Mouse (Mus musculus) embryonic facial prominence, embryonic 10.5 days (tissue): ENCODE measurements around the gene Cacna1c. TPM values are rescaled to one million over a fixed set of nuclear protein-coding genes. Genes with fewer than 3 reads are reported as not detected.

Experiments
- DNase-seq: peaks from one replicate; pipeline ENCODE4 v3.0.0-alpha.2; 2017; ENCODE audit warnings: low spot score
- H3K27ac ChIP-seq: fragments of 300-500 bp; sonication (generic); replicated peaks from 2 replicates; pipeline ENCODE4 v1.5.1; 2016; ENCODE audit warnings: mild to moderate bottlenecking
- H3K27me3 ChIP-seq: fragments of 300-500 bp; sonication (generic); replicated peaks from 2 replicates; pipeline ENCODE4 v1.6.1; 2016; ENCODE audit warnings: low read depth, mild to moderate bottlenecking; ENCODE audit not compliant: poor library complexity, severe bottlenecking
- H3K36me3 ChIP-seq: fragments of 300-500 bp; sonication (generic); replicated peaks from 2 replicates; pipeline ENCODE4 v1.6.1; 2016; ENCODE audit warnings: mild to moderate bottlenecking, moderate library complexity
- H3K4me1 ChIP-seq: fragments of 300-500 bp; sonication (generic); 2 replicates; pipeline ENCODE4 v1.6.1; 2016
- H3K4me3 ChIP-seq: fragments of 300-500 bp; sonication (generic); 2 replicates; pipeline ENCODE4 v1.5.1; 2016; ENCODE audit warnings: mild to moderate bottlenecking, moderate library complexity
- H3K9me3 ChIP-seq: fragments of 300-500 bp; sonication (generic); 2 replicates; pipeline ENCODE4 v1.6.1; 2016; ENCODE audit warnings: mild to moderate bottlenecking
- WGBS: fragments of 180-500 bp; shearing (Covaris S2); methylation state at CpG from one replicate; pipeline ENCODE4 v1.1.7; 2016; 5-methylcytosine and 5-hydroxymethylcytosine counted together
- polyA plus RNA-seq: library from polyadenylated mRNA; unstranded; fragments of >200 nt; fragmentation: Nextera tagmentation; extraction: Ambion mirVana; gene quantifications from 2 replicates; pipeline ENCODE4 v1.2.1, GENCODE M21; 2016

Gene Cacna1c
- polyA plus RNA-seq: 4.2 and 4.9 TPM in 2 replicates

DNA sequence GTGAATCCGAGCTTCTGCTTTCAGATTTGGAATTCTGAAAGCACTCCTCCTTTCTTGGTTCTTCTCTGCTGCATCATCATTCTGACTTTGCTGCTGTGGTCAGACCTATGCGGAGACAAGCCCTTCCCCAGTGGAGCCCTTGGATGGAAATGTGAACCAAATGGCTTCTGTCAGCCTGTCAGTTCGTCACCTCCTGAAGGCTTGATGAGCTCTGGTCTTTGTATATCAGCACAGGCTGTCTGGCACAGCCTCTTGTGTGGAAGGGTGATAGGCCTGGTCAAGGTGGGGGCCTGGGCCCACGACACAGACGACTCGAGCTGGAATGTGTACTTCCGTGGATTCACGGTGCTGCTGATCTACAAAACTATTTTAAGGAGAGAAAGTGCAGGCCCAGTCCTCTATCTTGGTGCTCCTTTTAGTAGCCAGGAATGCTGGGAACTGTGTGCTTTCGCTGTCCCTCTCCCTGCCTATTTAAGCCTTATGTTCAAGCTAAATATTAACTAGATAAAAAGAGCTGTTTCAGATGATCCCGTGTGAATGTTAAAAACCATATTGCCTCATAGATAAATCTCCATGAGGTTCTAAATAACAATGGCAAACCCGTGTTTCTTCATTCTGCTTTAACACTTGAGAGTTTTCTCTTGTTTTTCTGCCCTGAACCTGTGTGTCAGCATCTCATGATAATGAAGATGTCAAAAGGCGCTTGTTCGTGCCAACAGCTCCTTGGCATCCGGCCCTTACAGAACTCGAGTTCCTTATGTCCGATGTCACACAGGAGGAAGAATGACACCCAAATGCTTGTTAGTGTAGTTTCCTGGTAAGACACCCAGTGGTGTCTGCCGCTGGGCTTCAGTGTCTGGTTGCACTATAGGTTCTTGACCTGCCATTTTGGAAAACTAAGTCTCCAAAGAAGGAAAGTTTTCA, at the start of gene Cacna1c:
Gene Cacna1c (minus strand): TSS at position 37 of the 924 bp plus-strand sequence.
- 84% methylated on average over 17 of the region's 17 CpGs for WGBS
- no peak for DNase-seq

DNA sequence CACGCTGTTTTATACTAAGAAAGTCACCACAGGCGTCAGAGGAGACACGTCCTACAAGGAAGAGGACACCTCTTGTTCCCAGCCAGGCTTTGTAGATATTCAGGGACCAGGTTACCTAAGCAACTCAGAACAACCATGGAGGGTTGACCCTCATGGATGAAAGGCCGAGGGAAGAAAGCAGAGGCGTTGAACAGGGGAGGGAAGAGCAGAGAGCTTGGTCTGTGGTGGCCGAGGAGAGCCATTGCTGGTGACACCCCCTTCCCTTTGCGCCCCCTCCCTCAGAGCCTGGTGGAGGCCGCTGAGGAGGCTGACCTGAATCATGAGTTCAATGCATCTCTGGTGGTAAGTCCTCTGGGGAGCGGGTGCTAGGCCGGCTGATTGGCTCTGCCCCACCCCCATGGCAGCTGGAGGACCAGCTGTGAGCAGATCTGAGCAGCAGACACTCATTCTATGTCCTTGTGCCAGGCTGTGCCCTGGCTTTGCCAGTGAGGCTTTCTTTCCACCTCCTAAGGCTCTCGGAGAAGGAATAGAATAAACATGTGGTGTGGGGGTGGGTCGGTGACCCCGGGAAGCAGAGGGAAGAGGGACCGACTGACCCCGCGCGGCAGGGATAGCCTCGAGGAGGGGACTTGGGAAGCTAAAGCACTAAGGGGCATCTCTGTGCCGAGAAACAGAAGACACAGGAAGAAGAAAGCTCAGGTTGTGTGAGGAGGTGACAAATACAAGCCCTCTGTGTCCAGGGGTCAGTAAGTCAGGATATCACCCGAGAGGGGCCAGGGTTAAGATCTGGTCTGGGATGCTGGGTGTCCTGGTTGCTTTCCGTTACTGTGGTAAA, 44.9 kb upstream of the Cacna1c start:
- whole genome bisulfite sequencing: 44% methylated on average over 21 of the region's 21 CpGs

More for the DNA sequence above, at the start of gene Cacna1c:
- no peaks in the 10 kb centered on the region for H3K27me3 ChIP-seq
- H3K36me3 ChIP-seq: peaks cover 31% of the 10 kb centered on the region
- no peak within 1 kb of the TSS for H3K27ac ChIP-seq
- peaks cover 27% of the 10 kb centered on the region for H3K4me1 ChIP-seq
- H3K4me3 ChIP-seq: no peak within 1 kb of the TSS
- no peaks in the 10 kb centered on the region for H3K9me3 ChIP-seq

DNA sequence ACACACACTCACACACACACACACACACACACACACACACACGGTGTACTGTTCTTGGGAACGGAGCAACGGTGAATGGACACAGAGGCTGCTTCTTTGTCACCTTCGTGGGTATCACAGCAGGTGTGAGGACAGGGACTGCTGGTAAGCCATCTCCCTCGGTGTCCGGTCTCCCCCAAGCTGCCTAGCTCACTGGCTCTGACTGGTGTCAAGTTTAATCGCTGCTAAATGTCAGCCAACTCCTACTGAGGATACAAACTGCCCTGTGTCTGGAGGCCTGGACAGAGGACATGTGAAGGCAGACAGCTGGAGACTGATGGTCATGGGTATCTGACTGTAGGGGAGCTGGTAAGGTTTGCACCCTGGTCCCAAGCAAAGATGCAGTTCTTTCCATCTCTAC, 44.0 kb upstream of the Cacna1c start:
- Histone ChIP-seq H3K9me3 (no peaks in the 10 kb centered on the region), H3K27me3 (no peaks in the 10 kb centered on the region), H3K4me1 (peaks cover 26% of the 10 kb centered on the region), H3K27ac (no peak overlapping the region), H3K36me3 (no peaks in the 10 kb centered on the region), H3K4me3 (no peak overlapping the region)
- 84% methylated on average over 7 of the region's 7 CpGs for WGBS
- no peak for DNase-seq

More for the DNA sequence above, 44.9 kb upstream of the Cacna1c start:
- H3K27me3 ChIP-seq: no peaks in the 10 kb centered on the region
- H3K9me3 ChIP-seq: peaks cover 2% of the 10 kb centered on the region
- no peaks in the 10 kb centered on the region for H3K36me3 ChIP-seq
- H3K27ac ChIP-seq: no peak overlapping the region
- no peak overlapping the region for H3K4me3 ChIP-seq
- DNase-seq: no peak
- peaks cover 26% of the 10 kb centered on the region for H3K4me1 ChIP-seq

DNA sequence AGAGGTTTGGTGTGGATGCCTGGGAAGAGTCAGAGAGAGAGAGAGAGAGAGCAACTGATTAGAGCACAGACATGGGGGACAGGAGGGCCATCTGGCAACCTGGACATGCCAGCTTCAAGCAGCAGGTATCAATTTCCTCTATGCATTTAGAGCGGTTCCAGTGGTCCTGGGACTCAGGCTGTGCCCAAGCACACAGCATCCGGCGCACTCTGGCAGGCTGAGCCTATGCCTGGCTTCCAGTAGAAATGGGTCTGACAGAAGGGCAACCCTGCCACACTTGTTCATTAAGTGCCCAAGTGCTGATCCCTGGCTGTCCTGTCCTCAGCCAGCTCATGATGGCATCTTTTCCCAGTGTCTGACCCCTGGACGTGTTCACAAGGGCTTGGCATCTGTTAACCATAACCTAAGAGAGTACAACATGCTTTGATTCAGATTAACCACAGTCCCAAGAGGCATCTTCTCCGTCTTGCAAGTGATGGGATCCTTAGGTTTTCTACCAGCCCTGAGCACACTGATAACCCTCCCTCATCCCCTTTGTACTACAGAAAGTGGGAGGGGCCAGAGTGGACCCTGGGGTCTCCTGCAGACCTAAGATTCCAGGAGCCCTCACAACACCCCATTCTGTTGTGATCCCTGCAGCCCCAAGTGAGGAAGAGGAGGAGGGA, 43.3 kb upstream of the Cacna1c start:
- no peak for DNase-seq

DNA sequence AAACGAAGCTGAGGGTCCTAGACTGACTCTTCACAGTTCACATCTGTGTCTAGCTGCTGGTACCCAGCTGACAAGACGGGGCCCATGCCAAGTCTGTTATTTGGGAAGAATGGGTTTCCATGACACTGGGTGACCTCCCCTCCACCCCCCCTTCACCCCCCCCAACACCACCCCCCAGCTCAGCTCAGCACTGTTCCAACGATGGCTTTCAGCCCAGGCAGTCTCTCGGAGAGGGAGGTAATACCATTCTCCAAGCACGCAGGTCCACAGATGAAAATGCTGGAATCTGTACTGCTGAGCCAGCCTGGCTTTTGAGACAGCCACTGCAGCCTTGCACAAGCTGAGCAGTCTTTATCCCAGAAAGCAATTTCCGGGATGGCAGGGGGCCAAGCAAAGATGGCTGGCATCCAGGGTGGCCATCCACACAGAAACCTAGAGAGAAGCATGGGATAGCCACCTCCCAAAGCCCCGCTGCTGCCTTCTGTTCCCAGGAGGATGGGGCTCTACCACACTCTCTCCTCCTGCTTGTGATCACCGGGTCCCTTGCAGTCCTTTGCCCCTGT, 41.3 kb upstream of the Cacna1c start:
- no peaks in the 10 kb centered on the region for H3K27me3 ChIP-seq
- peaks cover 26% of the 10 kb centered on the region for H3K4me1 ChIP-seq
- no peak overlapping the region for H3K27ac ChIP-seq
- no peak for DNase-seq
- H3K4me3 ChIP-seq: no peak overlapping the region
- H3K36me3 ChIP-seq: no peaks in the 10 kb centered on the region
- 79% methylated on average over 8 of the region's 8 CpGs for WGBS
- H3K9me3 ChIP-seq: no peaks in the 10 kb centered on the region

More for the DNA sequence above, 43.3 kb upstream of the Cacna1c start:
- WGBS: 74% methylated on average over 5 of the region's 5 CpGs
- no peak overlapping the region for H3K27ac ChIP-seq
- H3K27me3 ChIP-seq: no peaks in the 10 kb centered on the region
- H3K4me3 ChIP-seq: no peak overlapping the region
- H3K4me1 ChIP-seq: peaks cover 26% of the 10 kb centered on the region
- H3K36me3 ChIP-seq: no peaks in the 10 kb centered on the region
- no peaks in the 10 kb centered on the region for H3K9me3 ChIP-seq

DNA sequence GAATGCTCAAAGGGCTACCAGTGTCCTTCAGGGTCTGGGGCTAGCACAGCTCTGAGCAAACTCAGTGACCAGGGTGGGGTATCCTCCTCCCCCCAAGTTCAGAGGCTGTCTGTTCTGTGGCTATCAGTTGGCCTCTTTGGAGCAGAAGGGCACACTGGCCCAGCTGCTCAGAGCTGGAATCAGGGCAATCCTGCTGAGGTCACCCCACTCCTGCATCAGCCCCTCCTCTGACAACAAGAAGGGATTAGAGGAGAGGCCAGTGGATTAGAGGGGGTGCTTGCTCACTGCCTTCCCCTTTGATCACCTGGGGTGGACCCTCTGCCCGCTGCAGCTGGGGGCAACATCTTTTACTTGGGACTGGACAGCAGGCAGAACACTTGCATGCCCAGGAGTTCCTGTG, 40.0 kb upstream of the Cacna1c start, which contains the start of gene Cacna2d4:
Gene Cacna2d4 (plus strand): TSS at position 286 of the 400 bp plus-strand sequence.
- DNase-seq: no peak
- Histone ChIP-seq H3K9me3 (no peaks in the 10 kb centered on the region), H3K4me3 (no peak within 1 kb of the TSS), H3K27me3 (no peaks in the 10 kb centered on the region), H3K27ac (no peak within 1 kb of the TSS), H3K36me3 (no peaks in the 10 kb centered on the region), H3K4me1 (peaks cover 21% of the 10 kb centered on the region)
- WGBS: 64% methylated on average over 1 of the region's 1 CpGs

DNA sequence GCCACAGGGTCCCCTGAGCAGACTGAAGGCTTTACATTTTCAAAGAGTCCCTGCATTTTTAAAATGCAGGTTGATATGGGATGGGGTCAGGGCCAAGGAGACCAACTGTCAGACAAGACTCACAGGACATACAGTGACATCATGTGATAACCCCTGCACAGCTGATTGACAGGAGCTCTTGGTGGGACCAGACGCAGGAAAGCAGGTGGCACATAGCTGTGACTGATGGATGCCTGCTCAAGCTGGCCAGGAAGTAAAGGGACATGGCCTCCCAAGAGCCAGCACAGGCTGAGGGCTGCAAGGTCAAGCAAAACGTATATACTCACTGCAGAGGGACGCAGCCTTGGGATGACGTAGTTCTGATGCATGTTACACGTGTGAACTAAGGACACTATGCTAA, 39.2 kb upstream of the Cacna1c start:
- peaks cover 15% of the 10 kb centered on the region for H3K4me1 ChIP-seq
- H3K4me3 ChIP-seq: no peak overlapping the region
- DNase-seq: no peak
- no peaks in the 10 kb centered on the region for H3K27me3 ChIP-seq
- H3K27ac ChIP-seq: no peak overlapping the region
- no peaks in the 10 kb centered on the region for H3K9me3 ChIP-seq
- 82% methylated on average over 5 of the region's 5 CpGs for WGBS
- no peaks in the 10 kb centered on the region for H3K36me3 ChIP-seq

DNA sequence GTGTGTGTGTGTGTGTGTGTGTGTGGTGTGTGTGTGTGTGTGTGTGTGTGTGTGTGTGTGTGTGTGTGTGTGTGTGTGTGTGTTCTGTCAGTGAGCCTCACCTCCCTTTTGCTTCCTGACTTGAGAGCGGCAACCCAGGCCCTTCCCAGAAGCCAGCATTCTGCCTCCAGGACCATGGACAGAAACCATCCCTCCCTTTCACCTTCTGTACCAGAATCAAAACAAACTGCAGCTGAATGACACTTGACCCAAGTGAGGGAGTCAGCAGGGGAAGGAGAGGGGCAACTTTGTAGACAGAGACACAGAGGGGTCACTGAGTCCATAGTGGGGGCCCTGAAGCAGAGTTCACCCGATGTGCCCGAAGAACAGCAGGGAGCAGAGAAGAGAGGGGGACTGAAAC, 36.8 kb upstream of the Cacna1c start:
- Histone ChIP-seq H3K9me3 (no peaks in the 10 kb centered on the region), H3K4me1 (peaks cover 6% of the 10 kb centered on the region), H3K27ac (no peak overlapping the region), H3K27me3 (no peaks in the 10 kb centered on the region), H3K4me3 (no peak overlapping the region), H3K36me3 (no peaks in the 10 kb centered on the region)
- 42% methylated on average over 3 of the region's 3 CpGs for WGBS
- DNase-seq: peak; percentile 63

DNA sequence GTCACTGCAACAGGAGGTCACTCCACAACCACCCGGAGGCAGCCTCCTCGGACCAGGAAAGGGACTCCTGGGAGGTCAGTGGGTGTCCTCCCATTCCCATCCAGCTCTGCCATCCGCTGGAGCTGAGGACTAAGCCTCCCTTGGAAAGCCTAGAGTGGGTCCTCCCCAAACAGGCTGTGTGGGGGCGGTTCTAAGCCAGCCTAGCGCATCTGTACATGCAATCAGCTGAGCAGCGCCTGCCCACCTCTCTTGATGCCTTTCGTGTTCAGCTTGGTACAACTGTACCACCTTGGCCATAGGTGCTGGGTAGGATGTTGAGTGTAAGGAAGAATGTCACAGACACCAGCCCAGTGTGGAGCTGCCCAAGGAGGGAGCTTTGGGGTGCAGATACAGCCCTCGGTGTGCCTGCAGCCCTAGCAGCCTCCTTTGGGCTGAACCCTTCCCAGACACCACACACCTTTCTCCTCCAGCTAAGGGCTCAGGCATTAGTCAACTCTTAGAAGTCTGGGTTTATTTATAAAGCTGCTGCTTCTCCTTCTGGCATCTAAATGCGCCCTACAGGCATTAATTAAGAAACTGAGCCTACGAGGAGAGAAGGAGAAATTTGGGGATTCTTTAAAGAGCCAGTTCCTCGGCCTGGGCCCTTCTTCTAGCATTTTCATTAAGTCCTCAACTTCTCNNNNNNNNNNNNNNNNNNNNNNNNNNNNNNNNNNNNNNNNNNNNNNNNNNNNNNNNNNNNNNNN, 32.8 kb upstream of the Cacna1c start:
- Histone ChIP-seq H3K9me3 (no peaks in the 10 kb centered on the region), H3K4me3 (no peak overlapping the region), H3K27ac (no peak overlapping the region), H3K36me3 (no peaks in the 10 kb centered on the region), H3K4me1 (no peaks in the 10 kb centered on the region), H3K27me3 (no peaks in the 10 kb centered on the region)
- DNase-seq: no peak
- 78% methylated on average over 11 of the region's 11 CpGs for WGBS

DNA sequence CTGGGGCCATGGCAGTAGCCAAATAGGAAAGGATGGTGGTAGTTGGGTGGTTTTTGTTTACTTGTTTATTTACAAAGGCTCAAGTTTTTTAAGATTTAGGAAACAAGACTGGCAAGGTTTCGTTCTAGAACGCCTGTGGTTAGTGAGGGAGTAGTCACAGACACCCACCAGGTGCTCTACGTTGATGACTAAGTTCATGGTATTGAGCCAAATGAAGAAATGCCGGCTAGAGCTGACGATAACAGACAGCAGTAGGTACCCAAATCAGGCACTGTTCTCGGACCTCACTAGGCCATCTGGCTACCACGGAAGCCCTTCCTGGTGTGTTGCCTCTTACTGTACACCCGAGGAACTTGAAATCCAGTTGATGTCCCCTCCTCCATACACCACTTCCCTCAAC, 30.8 kb upstream of the Cacna1c start:
- DNase-seq: no peak
- H3K36me3 ChIP-seq: peaks cover 1% of the 10 kb centered on the region; the same call in 1 of the 2 replicates
- 92% methylated on average over 8 of the region's 8 CpGs for WGBS
- no peaks in the 10 kb centered on the region for H3K27me3 ChIP-seq
- H3K9me3 ChIP-seq: no peaks in the 10 kb centered on the region
- H3K4me1 ChIP-seq: no peaks in the 10 kb centered on the region
- no peak overlapping the region for H3K27ac ChIP-seq
- no peak overlapping the region for H3K4me3 ChIP-seq

DNA sequence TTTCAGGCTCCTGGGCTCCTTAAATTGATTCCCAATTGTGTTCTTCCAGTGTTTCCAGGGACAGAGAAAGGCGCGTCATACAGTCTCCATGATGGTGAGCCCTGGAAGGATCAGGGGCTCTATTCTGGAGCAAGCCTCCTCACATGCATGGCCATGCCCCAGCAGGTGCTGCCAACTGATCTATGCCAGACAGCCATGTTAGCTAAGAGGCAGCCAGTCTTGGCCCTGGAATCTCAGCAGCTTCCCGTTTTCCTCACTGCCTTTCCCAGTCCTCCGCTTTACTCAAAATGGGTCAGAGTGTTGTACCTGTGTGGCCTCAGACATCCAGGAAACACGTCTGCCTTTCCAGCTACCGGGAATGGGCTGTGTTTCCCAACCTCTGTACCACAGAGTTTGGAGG, 29.5 kb upstream of the Cacna1c start:
- 93% methylated on average over 6 of the region's 6 CpGs for WGBS
- Histone ChIP-seq H3K9me3 (no peaks in the 10 kb centered on the region), H3K4me3 (no peak overlapping the region), H3K4me1 (no peaks in the 10 kb centered on the region), H3K27ac (no peak overlapping the region), H3K36me3 (peaks cover 10% of the 10 kb centered on the region; the same call in 1 of the 2 replicates), H3K27me3 (no peaks in the 10 kb centered on the region)
- DNase-seq: no peak
